ENCODE assay signal across 8 mouse cellular contexts in the genomic region with DNA sequence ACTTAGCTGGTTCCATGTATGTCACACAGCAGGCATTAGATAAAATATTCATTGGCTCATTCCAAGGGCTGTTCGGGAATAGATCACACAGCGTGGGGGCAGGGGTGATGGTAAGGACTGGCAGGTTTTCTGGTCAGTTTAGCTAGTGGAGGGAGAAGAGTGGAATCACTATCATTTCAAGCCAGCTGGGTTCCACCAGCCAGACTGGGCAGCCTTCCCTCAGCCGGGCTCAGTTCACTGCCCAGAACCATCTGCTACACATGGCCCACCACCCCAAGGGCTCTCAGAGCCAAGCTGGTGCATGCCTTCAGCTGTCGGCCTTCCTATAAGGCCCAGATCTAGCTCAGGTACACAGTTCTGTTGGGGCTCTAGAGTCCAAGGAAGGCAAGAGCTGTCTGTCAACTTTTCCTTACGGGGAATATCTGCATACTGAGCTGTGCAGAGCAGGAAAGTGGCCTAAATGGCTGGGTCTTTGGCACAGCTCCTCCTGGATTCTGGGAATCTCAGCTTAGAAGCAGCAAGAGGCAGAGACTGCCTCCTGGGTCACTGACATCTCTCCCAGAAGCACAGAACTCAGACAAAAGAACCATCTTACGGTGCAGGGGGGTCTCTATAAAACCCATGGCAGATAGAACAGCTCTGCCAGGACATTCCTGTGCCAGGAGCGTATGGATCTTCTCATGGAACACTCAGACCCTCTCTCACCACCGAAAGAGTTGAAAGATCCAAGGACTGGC. TPM values are rescaled to one million over a fixed set of nuclear protein-coding genes. Genes with fewer than 3 reads are reported as not detected.
DNase-seq lines count a peak whose midpoint lies in the region; ATAC-seq and TF ChIP-seq lines count a peak whose summit lies in the region.
"Had no signal": no experiment of that assay in that cellular context is flagged by ENCODE, and none has a peak within 500 bp of the region (broad histone marks: within the 10 kb centered on the region; RNA-seq: fewer than 3 reads in every experiment).

No protein-coding gene starts in this region.

- peak overlapping the region; percentile 100; the same call in 1 of the 2 replicates for H3K4me2 ChIP-seq in lung, embryonic 16.5 days (ENCODE audit: low read depth, low read length)
- peak overlapping the region; percentile 53 for H3K4me2 ChIP-seq in hindbrain, embryonic 16.5 days (ENCODE audit: low read length)
- peak overlapping the region; percentile 92 for H3K4me2 ChIP-seq in neural tube, embryonic 14.5 days (ENCODE audit: low read depth, low read length)

- no peak overlapping the region for H3K9ac ChIP-seq in lung, embryonic 16.5 days (ENCODE audit: low read length)
- H3K9ac ChIP-seq in hindbrain, embryonic 16.5 days (ENCODE audit: low read depth, low read length) = peak overlapping the region; percentile 94
- H3K9ac ChIP-seq in neural tube, embryonic 14.5 days (replicated peaks; ENCODE audit: low read depth, low read length) = peak overlapping the region; percentile 97

- no peak overlapping the region for H3K27ac ChIP-seq in lung, embryonic 16.5 days (ENCODE audit: low read length)
- peak overlapping the region; percentile 98 for H3K27ac ChIP-seq in cortical plate, adult 2 months (ENCODE audit: insufficient read depth, low read length)
- peak overlapping the region; percentile 56 for H3K27ac ChIP-seq in hindbrain, embryonic 16.5 days (ENCODE audit: low read depth, low read length)
- no peak overlapping the region; the same call in 1 of the 2 replicates for H3K27ac ChIP-seq in neural tube, embryonic 14.5 days (ENCODE audit: low read depth, low read length)
- H3K27ac ChIP-seq: macrophage had no signal

- no peak for ATAC-seq in lung, embryonic 16.5 days (ENCODE audit: low read depth)
- ATAC-seq in hindbrain, embryonic 16.5 days = peak; percentile 67
- peak; percentile 7; the same call in 1 of the 2 replicates for ATAC-seq in neural tube, embryonic 14.5 days (ENCODE audit: low read depth)

- no peaks in the 10 kb centered on the region for H3K9me3 ChIP-seq in lung, embryonic 16.5 days (ENCODE audit: control insufficient read depth, low read length)
- H3K9me3 ChIP-seq in hindbrain, embryonic 16.5 days (ENCODE audit: control insufficient read depth, low read length) = no peaks in the 10 kb centered on the region
- H3K9me3 ChIP-seq in neural tube, embryonic 14.5 days (ENCODE audit: control insufficient read depth, low read length) = no peaks in the 10 kb centered on the region

- H3K4me1 ChIP-seq in lung, embryonic 16.5 days (replicated peaks; ENCODE audit: control insufficient read depth, insufficient read depth, low read length) = peaks cover 7% of the 10 kb centered on the region; the same call in 1 of the 2 replicates
- H3K4me1 ChIP-seq in cortical plate, adult 2 months (ENCODE audit: control insufficient read depth, insufficient read depth, low read length) = peaks cover 14% of the 10 kb centered on the region
- H3K4me1 ChIP-seq in hindbrain, embryonic 16.5 days (ENCODE audit: control insufficient read depth, insufficient read depth, low read depth, low read length) = peaks cover 28% of the 10 kb centered on the region
- H3K4me1 ChIP-seq in neural tube, embryonic 14.5 days (ENCODE audit: control insufficient read depth, insufficient read depth, low read length) = peaks cover 24% of the 10 kb centered on the region

- no peak for TF ChIP-seq POLR2A in cortical plate, adult 2 months (IDR thresholded peaks at IDR 0.05; ENCODE audit: extremely low read depth, insufficient read depth, low read length)

- 60% methylated on average over 8 of the region's 8 CpGs for WGBS in lung, embryonic 16.5 days
- WGBS in hindbrain, embryonic 16.5 days = 22% methylated on average over 8 of the region's 8 CpGs
- 31% methylated on average over 8 of the region's 8 CpGs for WGBS in neural tube, embryonic 14.5 days

- H3K27me3 ChIP-seq in lung, embryonic 16.5 days (ENCODE audit: control insufficient read depth, insufficient read depth, low read depth, low read length) = peaks cover 17% of the 10 kb centered on the region
- no peaks in the 10 kb centered on the region for H3K27me3 ChIP-seq in hindbrain, embryonic 16.5 days (replicated peaks; ENCODE audit: control insufficient read depth, insufficient read depth, low read length)
- no peaks in the 10 kb centered on the region for H3K27me3 ChIP-seq in neural tube, embryonic 14.5 days (ENCODE audit: control insufficient read depth, insufficient read depth, low read length)

- H3K36me3 ChIP-seq in lung, embryonic 16.5 days (ENCODE audit: control insufficient read depth, insufficient read depth, low read length) = no peaks in the 10 kb centered on the region
- peaks cover 19% of the 10 kb centered on the region for H3K36me3 ChIP-seq in hindbrain, embryonic 16.5 days (ENCODE audit: control insufficient read depth, insufficient read depth, low read length)
- peaks cover 14% of the 10 kb centered on the region for H3K36me3 ChIP-seq in neural tube, embryonic 14.5 days (ENCODE audit: control insufficient read depth, insufficient read depth, low read length)

- TF ChIP-seq CTCF in cortical plate, adult 2 months (IDR thresholded peaks at IDR 0.05; ENCODE audit: extremely low read depth, insufficient read depth, low read length) = no peak

- no peak for DNase-seq in lung, postnatal 36 days
- DNase-seq in frontal cortex, postnatal 10 days (ENCODE audit: low spot score in 2 of 2) = no peak
- no peak for DNase-seq in ovary, postnatal 10 days (ENCODE audit: low spot score)

- peak overlapping the region; percentile 78 for H3K4me3 ChIP-seq in lung, embryonic 16.5 days (ENCODE audit: low read length)
- H3K4me3 ChIP-seq in cortical plate, adult 2 months (ENCODE audit: insufficient read depth, low read length) = peak overlapping the region; percentile 71
- H3K4me3 ChIP-seq in hindbrain, embryonic 16.5 days (ENCODE audit: low read length) = peak overlapping the region; percentile 88
- peak overlapping the region; percentile 95 for H3K4me3 ChIP-seq in neural tube, embryonic 14.5 days (ENCODE audit: low read depth, low read length)

RNA-seq across cellular contexts. Expression of a gene that starts 1.5 kb away (rescaled TPM):
- 77.8 and 89.5 TPM in 2 replicates for polyA plus RNA-seq in lung, embryonic 16.5 days (2015; fragmentation: Nextera tagmentation; extraction: Ambion mirVana)
- polyA plus RNA-seq in cortical plate, adult 2 months (2012; rRNA removed) = 137 and 141 TPM in 2 replicates
- 61.0 and 62.2 TPM in 2 replicates for polyA plus RNA-seq in hindbrain, embryonic 16.5 days (2015; fragmentation: Nextera tagmentation; extraction: Ambion mirVana)
- 111 and 144 TPM in 2 replicates for polyA plus RNA-seq in neural tube, embryonic 14.5 days (2014; fragmentation: Nextera tagmentation; extraction: Ambion mirVana)

RNA-seq across cellular contexts. Expression of a gene that starts 32.3 kb away (rescaled TPM):
- 294 and 297 TPM in 2 replicates for polyA plus RNA-seq in lung, embryonic 16.5 days (2015; fragmentation: Nextera tagmentation; extraction: Ambion mirVana)
- 460 and 497 TPM in 2 replicates for polyA plus RNA-seq in cortical plate, adult 2 months (2012; rRNA removed)
- polyA plus RNA-seq in hindbrain, embryonic 16.5 days (2015; fragmentation: Nextera tagmentation; extraction: Ambion mirVana) = 446 and 518 TPM in 2 replicates
- polyA plus RNA-seq in neural tube, embryonic 14.5 days (2014; fragmentation: Nextera tagmentation; extraction: Ambion mirVana) = 485 and 586 TPM in 2 replicates

Comparison
In these comparisons a context has a peak if more than half of its experiments do, and no peak if none do; other contexts are left out.
1. H3K27ac ChIP-seq: peak in cortical plate, adult 2 months (single experiment) and hindbrain, embryonic 16.5 days (single experiment); none in lung, embryonic 16.5 days (single experiment) and neural tube, embryonic 14.5 days (single experiment).
2. Peak in every context shown above with its lines, with median percentiles within 50 percentile points of each other: H3K4me2 ChIP-seq and H3K4me3 ChIP-seq.